Mouse (Mus musculus) granulocyte monocyte progenitor cell, adult 5-6 weeks (primary cell): ENCODE results near the gene Cdh23. TPM values are rescaled to one million over a fixed set of nuclear protein-coding genes. Genes with fewer than 3 reads are reported as not detected.
A peak's percentile ranks its signal among the peaks of the same experiment; 100 is the strongest.

ENCODE experiments used
- ATAC-seq: replicated peaks from 2 replicates; pipeline ENCODE4 v1.8.0; 2016; ENCODE audit warnings: mild to moderate bottlenecking, moderate TSS enrichment, inconsistent platforms; ENCODE audit not compliant: poor library complexity, severe bottlenecking
- total RNA-seq, 2 experiments: library from RNA; stranded (forward) in 1 of 2; stranded (reverse) in 1 of 2; fragments of 200-712, 200-1000 nt in 1 of 2; fragments of >200 nt in 1 of 2; fragmentation: Nextera tagmentation in 1 of 2; gene quantifications; 2 replicates each; pipeline ENCODE4 v1.2.3; 2014 to 2017

The Cdh23 gene
- total RNA-seq, 2 experiments from 2014 or later: not detected

DNA sequence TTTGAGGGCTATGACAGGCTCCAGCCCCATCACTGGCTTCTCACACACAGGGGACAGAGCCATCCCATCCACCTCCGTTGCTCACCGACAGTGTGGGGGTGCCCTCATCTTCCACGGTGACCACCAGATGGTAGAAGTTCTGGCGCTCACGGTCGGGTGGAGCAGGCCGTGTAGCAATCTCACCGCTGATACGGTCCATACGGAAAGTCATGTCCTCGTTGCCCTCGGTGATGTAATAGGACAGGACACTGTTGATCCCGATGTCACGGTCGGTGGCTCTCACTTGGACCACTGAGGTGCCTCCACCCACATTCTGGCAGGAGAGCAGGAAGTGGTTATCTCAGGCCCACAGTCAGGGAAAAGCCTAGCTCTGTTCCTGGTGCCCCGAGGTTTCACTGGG is 319.6 kb downstream of the Cdh23 start:
- peak; percentile 13; the same call in 1 of the 2 replicates for ATAC-seq

DNA sequence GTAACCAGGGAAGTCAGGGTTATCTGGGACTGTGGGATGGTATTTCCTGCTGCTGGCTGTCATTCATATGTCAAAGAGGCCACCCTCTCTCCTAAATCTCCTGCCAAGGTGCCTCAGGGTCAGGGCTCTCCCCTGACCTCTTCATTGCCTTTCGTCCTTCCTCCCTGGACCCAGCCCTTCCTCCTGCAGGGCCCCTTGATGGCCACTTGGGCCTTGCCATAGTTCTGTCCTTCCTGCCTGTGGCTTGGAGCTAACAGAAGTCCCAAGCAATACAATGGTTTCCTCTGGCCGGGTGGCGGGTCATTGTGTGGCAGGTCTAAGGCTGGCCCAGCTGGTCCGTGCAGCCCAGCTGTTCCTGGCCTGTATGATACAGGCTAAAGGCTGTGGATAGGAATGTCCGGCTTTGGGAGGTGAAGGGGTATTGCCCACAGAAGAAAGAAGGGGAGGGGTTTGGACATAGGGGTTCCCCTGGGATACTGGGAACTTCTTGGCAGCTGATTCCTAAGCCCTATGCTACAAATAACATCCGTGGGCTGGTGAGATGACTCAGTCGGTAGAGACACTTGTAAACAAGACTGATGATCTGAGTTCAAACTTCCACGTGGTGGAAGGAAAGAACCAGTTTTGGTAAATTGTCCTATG is 322.2 kb downstream of the Cdh23 start:
- ATAC-seq: no peak

DNA sequence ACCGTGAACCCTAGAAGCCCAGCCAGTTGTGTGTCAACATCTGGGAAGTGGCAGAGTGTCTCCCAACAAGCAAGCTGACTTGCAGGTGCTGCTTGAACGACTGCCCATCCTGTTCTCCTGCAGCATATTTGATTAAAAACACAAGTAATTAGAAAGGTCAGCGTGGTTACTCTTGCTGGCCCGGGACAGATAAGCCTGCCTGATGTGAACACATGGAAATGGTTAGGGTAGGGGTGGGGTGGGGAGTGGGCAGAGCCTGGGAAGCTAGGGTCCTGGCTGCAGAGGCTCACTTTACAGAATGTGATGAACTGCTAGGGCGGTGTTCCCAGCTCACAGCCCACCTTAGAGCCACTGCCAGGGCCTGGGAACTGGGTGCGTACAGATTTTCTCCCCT is 322.8 kb downstream of the Cdh23 start:
- ATAC-seq: no peak

DNA sequence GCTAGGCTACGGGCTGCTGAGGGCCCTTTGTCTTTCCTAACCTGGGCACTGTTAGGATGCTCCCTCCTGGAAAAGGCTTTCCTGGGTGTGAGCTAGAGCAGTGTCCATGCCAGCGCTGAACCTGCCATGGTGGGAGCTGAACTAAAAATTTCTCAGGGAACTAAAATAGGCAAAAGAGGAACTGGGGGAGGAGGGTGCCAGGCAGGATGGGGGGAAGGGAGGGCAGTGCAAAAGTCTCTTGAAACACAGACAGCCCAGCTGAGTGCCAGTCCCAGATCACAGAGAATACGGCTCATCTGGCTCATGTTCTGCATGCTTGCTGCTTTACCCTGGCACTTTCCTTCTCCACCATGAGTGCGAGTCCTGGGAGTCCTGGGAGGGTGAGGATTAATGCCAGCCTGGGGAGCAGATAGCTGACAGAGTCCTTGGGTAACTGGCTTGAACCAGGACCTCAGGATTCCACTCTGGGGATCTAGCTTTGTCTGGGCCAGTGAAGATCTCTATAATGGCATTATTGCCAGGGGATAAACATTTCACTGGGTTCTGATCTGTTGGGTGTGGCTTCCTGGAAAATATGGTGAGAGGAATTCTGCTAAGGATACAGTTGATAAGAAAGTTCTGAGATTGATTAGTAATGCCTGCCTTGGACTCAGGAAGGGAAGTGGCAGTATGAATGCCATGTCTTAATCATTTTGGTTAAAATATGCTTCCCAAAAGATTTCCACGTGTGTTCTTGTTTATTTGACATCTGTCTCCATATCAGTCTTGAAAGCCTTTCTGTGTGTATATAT is 324.5 kb downstream of the Cdh23 start:
- peak; percentile 35 for ATAC-seq

DNA sequence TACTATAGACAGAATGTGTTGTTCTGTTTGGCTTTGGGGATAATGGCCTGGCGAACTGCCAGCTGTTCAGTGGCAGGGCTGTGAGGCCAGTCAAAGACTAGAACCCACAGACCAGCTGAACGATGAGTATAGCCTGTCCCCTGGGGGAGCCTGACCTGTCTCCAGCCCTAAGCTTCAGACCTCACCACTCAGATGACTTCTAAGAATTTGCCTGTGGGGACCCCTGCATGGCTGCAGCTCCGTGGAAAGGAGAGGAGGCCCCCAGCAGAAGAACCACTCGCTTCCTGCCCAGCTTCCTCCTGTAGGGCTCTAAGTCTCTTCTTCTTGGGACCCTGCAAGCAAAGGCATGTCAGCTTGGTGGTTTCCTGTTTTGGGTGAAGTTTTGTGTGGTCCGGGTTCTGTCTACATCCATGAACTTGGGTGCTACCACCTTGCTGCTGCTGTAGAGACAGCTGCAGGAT is 325.7 kb downstream of the Cdh23 start:
- peak; percentile 15 for ATAC-seq

DNA sequence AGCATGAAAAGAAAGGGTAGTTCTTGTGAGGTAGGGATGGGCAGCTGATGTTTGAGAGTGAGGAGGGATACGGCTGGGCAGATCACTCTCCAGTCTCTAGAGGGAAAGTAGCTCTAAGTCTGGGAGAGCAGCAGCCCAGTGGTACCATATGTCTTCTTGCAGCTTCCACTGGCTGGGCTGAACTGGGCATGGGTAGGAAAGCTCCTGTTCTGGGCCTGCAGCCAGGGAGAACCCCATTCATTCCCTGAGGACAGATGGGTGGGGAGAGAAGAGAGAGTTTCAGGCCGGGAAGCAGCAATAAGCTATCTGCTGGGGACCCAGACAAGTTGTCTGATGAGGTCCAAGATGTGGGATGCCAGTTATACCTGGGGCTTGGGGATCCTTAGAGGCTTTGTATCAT is 326.2 kb downstream of the Cdh23 start:
- no peak for ATAC-seq

DNA sequence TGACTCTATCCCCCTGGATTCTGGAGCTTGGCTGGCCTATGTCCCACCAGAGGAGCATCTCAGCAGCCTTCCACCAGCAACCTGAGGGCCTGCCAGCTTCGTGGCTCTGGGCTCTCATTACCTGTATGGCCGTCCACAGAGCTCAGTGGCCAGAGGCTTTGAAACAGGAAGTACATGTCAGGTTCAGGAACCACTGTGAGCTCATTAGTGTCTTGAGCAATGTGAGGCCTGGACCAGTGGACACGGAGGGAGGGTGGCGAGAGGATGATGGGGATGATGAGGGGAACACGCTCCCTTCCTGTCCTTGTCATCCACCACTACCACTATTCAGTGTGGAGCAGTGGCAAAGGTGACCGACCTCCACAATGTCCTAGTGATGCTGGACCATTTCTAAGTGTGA is 326.9 kb downstream of the Cdh23 start:
- ATAC-seq: peak; percentile 52

DNA sequence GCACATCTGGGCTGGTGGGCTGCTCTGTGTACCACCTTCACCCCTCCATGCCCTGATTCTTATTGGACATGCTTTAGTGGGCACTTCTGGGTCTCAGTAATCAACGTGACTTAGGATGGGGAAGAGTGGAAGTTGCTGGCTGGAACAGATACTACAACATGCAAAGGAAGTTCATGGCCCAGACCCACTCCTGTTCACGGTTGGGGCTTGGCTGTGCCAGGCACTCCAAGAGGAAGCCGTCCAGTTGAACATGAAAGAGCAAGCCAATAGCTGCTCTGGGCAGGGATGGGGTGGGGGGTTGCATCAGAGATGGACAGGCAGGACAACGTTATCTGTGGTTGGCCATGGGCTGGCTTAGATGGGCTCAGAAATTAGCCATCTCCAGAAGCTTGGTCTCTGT is 328.4 kb downstream of the Cdh23 start:
- 0 out of 2 replicates have a peak, but pooled peaks have one; percentile 5 for ATAC-seq

DNA sequence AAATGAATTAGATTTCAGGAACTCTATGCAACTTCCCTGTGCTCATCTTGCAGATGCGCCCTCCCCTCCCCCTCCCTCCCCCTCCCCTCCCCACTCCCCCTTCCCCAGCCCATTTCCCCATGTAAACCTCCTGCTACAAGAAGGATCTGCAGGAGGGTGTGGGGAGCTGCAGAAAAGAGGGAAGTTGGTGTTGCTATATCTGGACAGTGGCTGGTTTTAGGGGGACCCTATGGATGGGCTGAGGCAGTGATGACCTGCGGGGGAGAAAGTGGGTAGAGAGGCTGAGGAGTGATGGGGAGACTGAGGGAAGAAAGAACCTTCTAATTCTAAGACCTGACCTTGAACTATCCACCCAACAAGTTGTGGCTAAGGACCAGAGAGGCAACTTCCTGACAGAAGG is 329.1 kb downstream of the Cdh23 start:
- peak; percentile 44 for ATAC-seq

DNA sequence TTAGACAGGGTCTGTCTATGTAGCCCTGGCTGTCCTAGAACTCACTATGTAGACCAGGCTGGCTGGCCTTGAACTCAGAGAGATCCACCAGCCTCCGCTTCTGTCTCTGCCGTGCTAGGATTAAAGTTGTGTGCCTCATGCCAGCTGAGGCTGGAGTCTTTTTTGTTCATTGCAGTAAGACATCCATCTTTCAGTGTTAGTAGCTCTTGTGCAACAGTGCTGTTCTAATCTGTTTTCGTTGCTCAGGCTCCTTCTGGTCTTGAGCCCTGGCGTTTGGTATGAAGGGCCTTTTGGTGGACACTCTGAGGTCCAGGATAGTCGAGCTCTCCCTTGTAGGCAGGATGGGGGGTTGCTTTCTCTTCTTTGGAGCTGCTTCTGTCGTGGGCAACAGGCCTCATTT is 332.9 kb downstream of the Cdh23 start:
- ATAC-seq: no peak

DNA sequence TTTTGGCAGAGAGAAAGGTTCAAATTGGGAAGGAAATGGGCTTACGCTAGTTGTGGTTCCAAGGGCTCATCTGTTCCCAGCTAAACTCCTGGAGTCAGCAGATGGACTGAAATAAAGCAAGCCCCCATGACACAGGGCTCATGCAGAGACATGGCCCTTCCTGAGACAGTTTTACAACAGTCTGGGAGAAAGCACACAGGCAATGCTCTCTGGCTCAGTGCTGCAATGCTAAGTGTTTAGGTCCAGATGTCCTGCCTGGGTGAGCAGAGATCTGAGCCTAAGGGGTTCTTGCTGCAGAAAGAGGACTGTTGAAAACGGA is 334.0 kb downstream of the Cdh23 start:
- peak; percentile 24; the same call in 1 of the 2 replicates for ATAC-seq

DNA sequence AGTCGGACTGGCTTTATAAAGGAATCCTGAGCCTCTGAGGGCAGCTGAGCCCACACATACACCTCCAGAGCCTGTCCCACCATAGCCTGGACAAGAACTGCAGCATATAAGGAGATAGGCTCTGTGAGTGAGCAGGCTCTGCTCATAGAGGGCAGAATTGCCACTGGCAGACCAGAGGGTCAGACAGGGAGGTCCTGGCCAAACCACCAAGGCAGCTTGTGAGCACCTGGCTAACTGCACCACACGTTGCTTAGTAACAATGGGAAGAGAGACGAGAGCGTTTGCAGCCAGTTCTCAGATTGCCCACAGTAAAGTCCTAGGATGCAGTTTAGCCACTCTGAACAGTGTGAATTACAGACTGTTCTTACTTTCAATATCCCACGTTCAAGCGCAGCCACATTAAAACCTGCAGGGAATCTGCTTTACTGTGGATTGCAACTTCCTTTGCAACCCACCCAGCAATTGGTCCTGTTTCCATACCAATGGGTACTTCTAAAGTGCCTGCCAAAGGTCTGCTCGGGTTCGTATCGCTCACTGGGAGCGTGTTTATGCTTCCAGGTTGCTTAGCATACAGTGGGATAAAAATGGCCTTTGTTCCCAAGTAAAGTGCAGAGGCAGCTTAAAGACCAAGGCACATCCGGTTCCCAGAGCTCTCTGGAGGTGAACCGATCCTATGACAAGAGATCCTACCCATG is 334.5 kb downstream of the Cdh23 start:
- no peak for ATAC-seq

DNA sequence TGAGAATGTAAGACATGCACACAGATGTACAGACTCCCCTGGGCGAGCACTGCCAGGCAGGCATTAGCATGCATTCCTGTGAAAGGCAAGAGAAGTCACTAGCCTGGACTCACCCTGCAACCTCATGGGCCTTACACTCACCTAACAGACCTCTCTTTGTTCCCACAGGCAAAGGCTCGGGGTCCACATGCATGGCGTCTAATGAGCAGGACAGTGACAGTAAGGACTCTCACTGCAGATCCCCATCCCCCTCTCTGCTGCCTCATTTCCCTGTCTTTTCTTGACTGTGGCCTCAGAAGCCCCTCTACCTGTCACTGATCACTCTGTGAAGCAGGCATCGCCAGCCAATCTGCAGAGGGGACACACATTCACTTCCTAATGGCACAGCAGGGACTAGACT is 337.5 kb downstream of the Cdh23 start:
- no peak for ATAC-seq

DNA sequence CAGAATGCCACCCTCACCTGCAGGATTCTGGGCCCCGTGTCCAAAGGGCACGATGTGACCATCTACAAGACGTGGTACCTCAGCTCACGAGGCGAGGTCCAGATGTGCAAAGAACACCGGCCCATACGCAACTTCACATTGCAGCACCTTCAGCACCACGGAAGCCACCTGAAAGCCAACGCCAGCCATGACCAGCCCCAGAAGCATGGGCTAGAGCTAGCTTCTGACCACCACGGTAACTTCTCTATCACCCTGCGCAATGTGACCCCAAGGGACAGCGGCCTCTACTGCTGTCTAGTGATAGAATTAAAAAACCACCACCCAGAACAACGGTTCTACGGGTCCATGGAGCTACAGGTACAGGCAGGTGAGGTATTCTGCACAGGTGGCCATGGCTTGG is 338.4 kb downstream of the Cdh23 start:
- no peak for ATAC-seq

DNA sequence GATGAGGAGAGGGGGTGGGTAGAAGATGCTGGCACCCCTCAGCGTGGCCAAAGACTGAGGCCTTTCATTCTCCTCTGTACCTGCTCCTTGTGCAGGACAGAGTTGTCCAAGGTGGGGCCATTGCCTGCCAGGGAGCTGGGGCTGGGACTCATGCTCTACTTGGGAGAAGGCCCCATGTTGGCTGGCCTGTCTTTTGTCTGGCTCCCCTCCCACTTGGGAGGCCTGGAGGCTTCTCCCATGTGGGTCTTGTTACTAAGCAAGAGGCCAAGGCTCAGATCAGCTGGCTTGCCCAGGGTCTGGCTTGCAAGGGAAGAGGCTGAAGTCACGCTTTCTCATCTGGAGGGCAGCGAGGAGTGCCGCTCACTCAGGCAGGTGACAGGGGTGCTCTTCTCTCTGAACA is 338.8 kb downstream of the Cdh23 start:
- ATAC-seq: no peak

DNA sequence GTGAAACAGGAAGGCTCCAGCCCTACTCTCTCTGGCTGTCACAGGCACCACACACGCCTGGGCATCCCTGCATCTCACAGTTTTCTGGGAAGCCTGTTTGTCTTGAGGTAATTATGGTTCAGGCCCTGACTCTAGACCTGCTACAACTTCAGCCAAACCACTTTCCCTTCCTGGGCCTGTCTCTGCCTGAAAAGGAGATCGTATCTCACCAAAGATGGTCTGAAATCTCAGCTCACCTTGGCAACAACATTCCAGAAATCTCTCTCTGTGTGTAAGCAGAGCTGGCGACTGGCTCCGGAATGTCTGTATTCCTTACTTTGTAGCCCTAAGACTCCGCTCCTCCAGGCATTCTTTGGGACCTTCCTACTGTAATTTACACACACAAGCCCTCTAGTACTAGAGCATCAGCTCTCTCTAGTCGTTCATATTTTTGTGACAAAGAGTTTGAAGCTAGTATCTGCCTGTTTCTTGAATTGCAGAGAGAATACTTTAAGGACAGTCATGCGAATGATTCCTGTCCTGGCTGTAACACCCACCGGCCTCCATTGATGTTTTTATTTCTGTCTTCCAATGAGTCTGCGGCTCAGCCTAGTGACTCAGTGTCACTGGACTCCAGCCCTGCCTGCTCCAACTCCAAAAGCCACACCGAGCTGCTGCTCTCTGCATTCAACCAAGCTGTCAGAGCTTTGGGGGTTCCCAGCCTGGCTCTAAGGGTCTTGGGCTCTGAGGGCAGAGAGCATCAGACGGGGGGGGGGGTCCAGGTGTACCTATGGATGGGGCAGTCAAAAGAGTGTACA is 341.2 kb downstream of the Cdh23 start:
- no peak for ATAC-seq

DNA sequence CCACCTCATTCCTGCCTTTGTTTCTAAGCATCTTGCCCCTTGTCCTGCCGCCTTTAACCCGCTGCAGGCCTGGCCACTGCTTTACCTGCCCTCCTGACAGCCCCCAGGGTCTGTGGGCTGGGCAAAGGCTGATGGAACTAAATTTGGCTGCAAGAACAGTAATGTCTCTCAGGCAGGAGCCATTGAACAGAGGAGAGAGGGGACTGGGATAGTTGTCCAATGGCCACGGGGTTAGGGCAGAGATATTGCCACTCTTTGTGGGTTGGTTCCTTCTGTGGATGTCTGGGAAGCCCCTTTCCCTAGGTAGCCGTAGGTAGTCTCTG is 342.3 kb downstream of the Cdh23 start:
- no peak for ATAC-seq

DNA sequence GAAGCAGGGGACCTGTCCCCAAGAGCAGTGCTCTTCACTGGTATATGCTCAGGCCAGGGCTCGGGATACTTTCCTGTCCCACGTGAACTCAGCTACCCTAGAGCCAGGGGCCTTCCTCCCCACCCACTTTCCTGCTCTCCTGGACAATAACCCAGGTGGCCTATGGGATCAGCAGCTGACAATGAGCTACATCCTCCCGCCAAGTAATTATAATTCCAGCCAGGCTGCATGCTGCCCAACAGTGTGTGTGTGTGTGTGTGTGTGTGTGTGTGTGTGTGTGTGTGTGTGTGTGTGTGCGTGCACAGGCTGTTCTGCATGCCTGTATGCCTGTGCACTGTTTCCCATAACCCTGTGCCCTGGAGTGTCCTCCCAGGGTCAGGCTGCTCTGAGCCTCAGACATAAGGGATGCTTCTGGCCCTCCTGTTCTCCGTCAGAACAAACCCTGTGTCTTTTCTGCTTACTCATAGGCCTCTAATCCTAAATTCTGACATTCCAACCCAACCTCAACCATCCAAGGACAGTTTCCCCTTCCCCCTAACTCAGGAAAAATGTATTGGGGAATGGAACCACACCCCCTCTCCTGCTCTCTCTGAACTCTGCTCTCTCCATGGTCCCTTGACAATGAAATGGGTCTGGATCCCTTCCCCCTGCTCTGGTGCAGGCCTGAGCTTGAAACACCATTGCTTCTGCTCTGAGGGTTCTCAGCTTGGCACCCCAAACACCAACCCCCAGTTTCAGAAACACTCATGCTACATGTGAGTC is 342.9 kb downstream of the Cdh23 start:
- no peak for ATAC-seq

DNA sequence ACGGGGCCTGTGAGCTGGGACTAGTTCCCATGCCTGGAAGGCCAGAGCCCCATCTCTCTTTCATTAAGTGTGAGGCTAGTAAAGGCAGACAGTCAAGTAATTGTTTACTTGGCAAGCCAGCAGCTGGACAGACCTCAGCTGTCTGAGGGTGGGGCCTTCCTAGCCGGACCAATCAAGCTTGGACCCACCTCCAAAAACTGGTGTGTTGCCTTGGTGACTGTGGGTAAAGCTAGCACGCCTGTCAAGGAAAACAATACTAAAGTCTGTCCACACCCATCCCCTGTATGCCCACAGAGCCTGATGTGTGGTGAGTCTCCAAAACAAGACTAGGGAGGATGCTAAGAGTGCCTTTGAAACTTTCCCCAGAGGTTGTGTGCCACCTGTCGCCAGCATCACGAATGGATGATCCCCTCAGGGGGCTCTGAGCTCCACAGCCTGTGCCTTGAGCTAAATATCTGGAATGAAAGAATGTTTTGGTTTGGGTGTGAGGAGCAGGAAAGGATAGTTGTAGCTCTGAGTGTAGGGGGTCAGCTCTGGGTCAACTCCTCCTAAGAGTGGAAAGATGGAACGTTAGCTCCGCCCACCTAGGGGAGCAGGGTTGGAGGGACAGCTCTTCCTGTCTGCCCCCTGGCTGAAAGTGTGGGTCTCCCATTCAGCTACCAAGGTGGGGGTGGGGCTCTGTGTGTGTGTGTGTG is 344.4 kb downstream of the Cdh23 start:
- peak; percentile 24 for ATAC-seq

DNA sequence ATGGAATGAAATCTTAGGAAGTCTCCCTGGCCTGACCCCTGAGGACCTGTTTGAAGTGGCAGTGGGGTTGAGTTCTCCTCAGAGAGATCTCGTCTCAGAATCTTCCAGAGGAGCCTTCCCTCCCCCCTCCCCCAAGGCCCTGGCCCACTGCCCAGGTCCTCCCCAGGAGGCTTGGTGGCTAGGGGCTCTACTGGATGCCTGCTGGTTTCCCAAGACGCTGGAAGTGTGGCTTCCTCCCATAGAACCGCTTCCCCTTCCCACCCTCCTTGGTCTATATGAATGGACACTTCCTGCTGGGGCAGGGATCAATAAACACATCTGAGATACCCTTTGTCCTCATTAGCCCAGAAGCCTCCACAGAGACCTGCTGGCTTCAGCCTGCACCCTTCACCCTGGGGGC is 345.0 kb downstream of the Cdh23 start:
- ATAC-seq: no peak
